ENCODE assay signal across 21 mouse cellular contexts in genomic region chr3:153065890-153066289, GRCm38 (mm10).
DNase-seq lines count a peak whose midpoint lies in the region; ATAC-seq and TF ChIP-seq lines count a peak whose summit lies in the region.
"Had no signal": no experiment of that assay in that cellular context is flagged by ENCODE, and none has a peak within 500 bp of the region (broad histone marks: within the 10 kb centered on the region; RNA-seq: fewer than 3 reads in every experiment).

No protein-coding gene starts in this region.

- WGBS in forebrain, embryonic 13.5 days: 77% methylated on average over 3 of the region's 3 CpGs
- WGBS in forebrain, embryonic 15.5 days: 68% methylated on average over 3 of the region's 3 CpGs
- WGBS in forebrain, embryonic 16.5 days: 52% methylated on average over 3 of the region's 3 CpGs
- 88% methylated on average over 3 of the region's 3 CpGs for WGBS in forebrain, embryonic 10.5 days
- WGBS in forebrain, postnatal 0 days: 45% methylated on average over 3 of the region's 3 CpGs
- WGBS in forebrain, embryonic 14.5 days: 70% methylated on average over 3 of the region's 3 CpGs

- ATAC-seq in forebrain, embryonic 13.5 days: peak; percentile 27; the same call in 1 of the 2 replicates
- no peak for ATAC-seq in forebrain, embryonic 15.5 days (replicated peaks)
- ATAC-seq in forebrain, embryonic 16.5 days: peak; percentile 69
- ATAC-seq in forebrain, postnatal 0 days: peak; percentile 58
- ATAC-seq in forebrain, embryonic 14.5 days: no peak
- ATAC-seq: activated CD4-positive, CD25-positive, alpha-beta regulatory T cell, adult 4 months; CD4-positive, CD25-positive, alpha-beta regulatory T cell, adult 4 months; Patski had no signal

- no peaks in the 10 kb centered on the region for H3K9me3 ChIP-seq in forebrain, embryonic 13.5 days (replicated peaks)
- H3K9me3 ChIP-seq in forebrain, embryonic 15.5 days: no peaks in the 10 kb centered on the region
- no peaks in the 10 kb centered on the region for H3K9me3 ChIP-seq in forebrain, embryonic 16.5 days (ENCODE audit: control insufficient read depth, low read length)
- no peaks in the 10 kb centered on the region for H3K9me3 ChIP-seq in forebrain, embryonic 10.5 days
- H3K9me3 ChIP-seq in forebrain, postnatal 0 days (ENCODE audit: low read length): no peaks in the 10 kb centered on the region
- H3K9me3 ChIP-seq in forebrain, embryonic 14.5 days (replicated peaks; ENCODE audit: control insufficient read depth, low read length): no peaks in the 10 kb centered on the region
- H3K9me3 ChIP-seq: G1E had no signal

- H3K27me3 ChIP-seq in forebrain, embryonic 13.5 days: no peaks in the 10 kb centered on the region
- H3K27me3 ChIP-seq in forebrain, embryonic 15.5 days: no peaks in the 10 kb centered on the region
- H3K27me3 ChIP-seq in forebrain, embryonic 16.5 days (replicated peaks; ENCODE audit: control insufficient read depth, insufficient read depth, low read length): no peaks in the 10 kb centered on the region
- 0 out of 2 replicates have a peak, but pooled peaks cover 11% of the 10 kb centered on the region for H3K27me3 ChIP-seq in forebrain, embryonic 10.5 days (ENCODE audit: poor library complexity, severe bottlenecking)
- H3K27me3 ChIP-seq in forebrain, postnatal 0 days (ENCODE audit: insufficient read depth, low read length): no peaks in the 10 kb centered on the region
- no peaks in the 10 kb centered on the region for H3K27me3 ChIP-seq in forebrain, embryonic 14.5 days (replicated peaks; ENCODE audit: control insufficient read depth, insufficient read depth, low read length)
- H3K27me3 ChIP-seq: CH12.LX, Patski had no signal

- no peak overlapping the region for H3K27ac ChIP-seq in forebrain, embryonic 13.5 days
- H3K27ac ChIP-seq in forebrain, embryonic 15.5 days (replicated peaks): no peak overlapping the region
- H3K27ac ChIP-seq in forebrain, embryonic 16.5 days (ENCODE audit: low read length): no peak overlapping the region
- no peak overlapping the region for H3K27ac ChIP-seq in forebrain, embryonic 10.5 days
- no peak overlapping the region for H3K27ac ChIP-seq in forebrain, postnatal 0 days (ENCODE audit: low read depth, low read length)
- H3K27ac ChIP-seq in forebrain, embryonic 14.5 days (ENCODE audit: low read depth, low read length): no peak overlapping the region

- no peak for TF ChIP-seq CTCF in forebrain, postnatal 0 days (IDR thresholded peaks at IDR 0.05; ENCODE audit: low read depth)

- no peak for DNase-seq in forebrain, embryonic 10.5 days (ENCODE audit: extremely low spot score, low spot score)
- no peak for DNase-seq in forebrain, postnatal 0 days
- no peak for DNase-seq in forebrain, embryonic 14.5 days (ENCODE audit: low spot score)
- DNase-seq: adrenal gland, adult 2 months; adrenal gland, adult 8-10 months; adrenal gland, postnatal 10 days; adrenal gland, postnatal 14 days; adrenal gland, postnatal 25 days; adrenal gland, postnatal 36 days; B cell, adult 2 months; cerebellum, adult 11 months; cerebellum, adult 11-12 months; cerebellum, adult 18-20 months had no signal

- no peak overlapping the region for H3K4me3 ChIP-seq in forebrain, embryonic 13.5 days
- no peak overlapping the region for H3K4me3 ChIP-seq in forebrain, embryonic 15.5 days
- no peak overlapping the region for H3K4me3 ChIP-seq in forebrain, embryonic 16.5 days (replicated peaks; ENCODE audit: low read length)
- no peak overlapping the region for H3K4me3 ChIP-seq in forebrain, embryonic 10.5 days
- H3K4me3 ChIP-seq in forebrain, postnatal 0 days (ENCODE audit: low read depth, low read length): no peak overlapping the region
- H3K4me3 ChIP-seq in forebrain, embryonic 14.5 days (ENCODE audit: low read depth, low read length): no peak overlapping the region

- no peak overlapping the region for H3K9ac ChIP-seq in forebrain, embryonic 13.5 days
- H3K9ac ChIP-seq in forebrain, embryonic 15.5 days (replicated peaks): no peak overlapping the region
- H3K9ac ChIP-seq in forebrain, embryonic 16.5 days (replicated peaks; ENCODE audit: low read depth, low read length): no peak overlapping the region
- H3K9ac ChIP-seq in forebrain, postnatal 0 days: no peak overlapping the region
- no peak overlapping the region for H3K9ac ChIP-seq in forebrain, embryonic 14.5 days (ENCODE audit: low read length)

- no peak overlapping the region for H3K4me2 ChIP-seq in forebrain, embryonic 13.5 days
- no peak overlapping the region for H3K4me2 ChIP-seq in forebrain, embryonic 15.5 days (replicated peaks)
- no peak overlapping the region for H3K4me2 ChIP-seq in forebrain, embryonic 16.5 days (ENCODE audit: low read length)
- H3K4me2 ChIP-seq in forebrain, postnatal 0 days (ENCODE audit: low read depth): no peak overlapping the region
- no peak overlapping the region for H3K4me2 ChIP-seq in forebrain, embryonic 14.5 days (ENCODE audit: low read length)

- no peaks in the 10 kb centered on the region for H3K4me1 ChIP-seq in forebrain, embryonic 13.5 days
- no peaks in the 10 kb centered on the region for H3K4me1 ChIP-seq in forebrain, embryonic 15.5 days
- no peaks in the 10 kb centered on the region for H3K4me1 ChIP-seq in forebrain, embryonic 16.5 days (replicated peaks; ENCODE audit: control insufficient read depth, insufficient read depth, low read length)
- H3K4me1 ChIP-seq in forebrain, embryonic 10.5 days: no peaks in the 10 kb centered on the region
- H3K4me1 ChIP-seq in forebrain, postnatal 0 days (ENCODE audit: insufficient read depth): no peaks in the 10 kb centered on the region
- H3K4me1 ChIP-seq in forebrain, embryonic 14.5 days (ENCODE audit: control insufficient read depth, insufficient read depth, low read length): no peaks in the 10 kb centered on the region

- H3K36me3 ChIP-seq in forebrain, embryonic 13.5 days (ENCODE audit: poor library complexity, severe bottlenecking): no peaks in the 10 kb centered on the region
- no peaks in the 10 kb centered on the region for H3K36me3 ChIP-seq in forebrain, embryonic 15.5 days
- H3K36me3 ChIP-seq in forebrain, embryonic 16.5 days (ENCODE audit: control insufficient read depth, insufficient read depth): no peaks in the 10 kb centered on the region
- H3K36me3 ChIP-seq in forebrain, embryonic 10.5 days (replicated peaks): no peaks in the 10 kb centered on the region
- H3K36me3 ChIP-seq in forebrain, postnatal 0 days (ENCODE audit: insufficient read depth): no peaks in the 10 kb centered on the region
- H3K36me3 ChIP-seq in forebrain, embryonic 14.5 days (ENCODE audit: control insufficient read depth, insufficient read depth, low read length): no peaks in the 10 kb centered on the region
- H3K36me3 ChIP-seq: G1E had no signal

Comparison
In these comparisons a context has a peak if more than half of its experiments do, and no peak if none do; other contexts are left out.
1. ATAC-seq: peak in forebrain, embryonic 13.5 days (single experiment), forebrain, embryonic 16.5 days (single experiment) and forebrain, postnatal 0 days (single experiment); none in forebrain, embryonic 15.5 days (single experiment) and forebrain, embryonic 14.5 days (single experiment).